Mouse (Mus musculus): ENCODE data around the gene Ranbp10. TPM values are rescaled to one million over a fixed set of nuclear protein-coding genes. Genes with fewer than 3 reads are reported as not detected.

The Ranbp10 gene
- total RNA-seq (2017), result 11.8 to 19.7 TPM (median 13.0 TPM) in 3 replicates

DNA sequence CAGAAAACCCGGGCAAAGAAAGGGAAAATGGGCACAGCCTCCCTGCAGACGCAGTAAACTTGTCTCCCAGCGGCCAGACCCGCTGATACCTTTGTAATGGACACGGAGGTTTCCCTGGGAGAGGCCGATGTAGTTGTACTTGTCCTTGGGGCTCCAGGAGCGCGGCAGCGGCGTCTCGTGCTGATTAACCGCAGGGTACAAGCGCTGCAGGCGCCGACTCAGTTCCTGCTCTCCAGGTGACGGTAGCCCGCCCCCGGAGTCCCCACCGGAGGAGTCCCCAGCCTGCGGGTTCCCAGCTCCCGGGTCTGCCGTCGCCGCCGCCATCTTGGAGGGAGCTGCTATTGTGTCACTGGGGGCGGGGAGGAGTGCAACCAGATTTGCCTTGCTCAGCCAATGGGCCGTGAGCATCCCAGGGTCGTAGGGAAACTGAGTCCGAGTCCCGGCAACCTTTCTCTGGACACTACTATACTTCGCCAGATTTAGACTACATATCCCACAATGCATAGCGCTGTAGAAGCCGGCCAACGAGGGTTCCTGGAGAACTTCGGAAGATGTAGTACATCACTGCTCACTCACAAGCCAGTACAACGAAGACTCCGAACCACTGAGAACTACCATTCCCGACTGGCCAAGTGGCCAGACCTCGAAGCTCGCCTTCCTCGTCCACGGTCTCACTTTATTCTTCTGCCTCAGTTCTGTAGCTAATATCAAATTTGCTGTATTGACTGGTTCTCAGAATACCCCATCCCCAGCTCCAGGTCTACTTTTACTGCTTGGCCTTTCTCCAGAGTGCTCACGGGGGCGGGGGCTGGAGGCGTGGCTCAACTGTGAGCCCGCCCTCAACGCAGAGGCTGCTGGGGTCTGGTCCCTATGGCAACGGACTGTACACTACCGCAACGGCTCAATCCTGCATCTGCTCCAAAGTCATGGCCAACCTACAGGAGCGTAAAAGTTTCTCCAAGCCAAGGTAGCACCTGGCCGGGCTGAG is at the start of gene Ranbp10, which contains the start of gene Tsnaxip1:
Ranbp10 (minus strand) TSS at position 490 of the 988 bp plus-strand sequence.
Tsnaxip1 (plus strand) TSS at position 871 of the 988 bp plus-strand sequence.
- peak; percentile 96 for ATAC-seq (replicated peaks; ENCODE audit: insufficient number of reproducible peaks, low FRiP score, low TSS enrichment, poor library complexity, severe bottlenecking)

DNA sequence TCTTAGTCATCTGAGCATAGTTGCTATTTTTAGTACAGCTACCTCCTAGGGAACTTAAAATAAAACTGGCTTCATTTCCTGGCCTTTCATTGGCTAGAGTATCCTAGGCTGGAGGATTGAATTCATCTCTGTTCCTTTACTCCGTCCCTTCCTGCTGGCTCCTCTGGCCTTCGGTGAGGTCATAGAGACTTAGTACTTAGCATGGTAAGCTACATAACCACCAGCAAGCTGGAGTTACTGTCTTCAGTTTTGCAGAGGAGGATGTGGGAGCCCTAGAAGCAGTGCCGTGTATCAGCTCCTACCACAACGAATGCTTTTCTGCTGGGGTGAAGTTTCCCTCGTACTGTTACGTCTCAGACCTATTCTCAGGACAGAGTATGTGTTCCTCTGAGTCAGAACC is 47.2 kb upstream of the Ranbp10 start:
- ATAC-seq (replicated peaks; ENCODE audit: insufficient number of reproducible peaks, low FRiP score, low TSS enrichment, poor library complexity, severe bottlenecking), result no peak

DNA sequence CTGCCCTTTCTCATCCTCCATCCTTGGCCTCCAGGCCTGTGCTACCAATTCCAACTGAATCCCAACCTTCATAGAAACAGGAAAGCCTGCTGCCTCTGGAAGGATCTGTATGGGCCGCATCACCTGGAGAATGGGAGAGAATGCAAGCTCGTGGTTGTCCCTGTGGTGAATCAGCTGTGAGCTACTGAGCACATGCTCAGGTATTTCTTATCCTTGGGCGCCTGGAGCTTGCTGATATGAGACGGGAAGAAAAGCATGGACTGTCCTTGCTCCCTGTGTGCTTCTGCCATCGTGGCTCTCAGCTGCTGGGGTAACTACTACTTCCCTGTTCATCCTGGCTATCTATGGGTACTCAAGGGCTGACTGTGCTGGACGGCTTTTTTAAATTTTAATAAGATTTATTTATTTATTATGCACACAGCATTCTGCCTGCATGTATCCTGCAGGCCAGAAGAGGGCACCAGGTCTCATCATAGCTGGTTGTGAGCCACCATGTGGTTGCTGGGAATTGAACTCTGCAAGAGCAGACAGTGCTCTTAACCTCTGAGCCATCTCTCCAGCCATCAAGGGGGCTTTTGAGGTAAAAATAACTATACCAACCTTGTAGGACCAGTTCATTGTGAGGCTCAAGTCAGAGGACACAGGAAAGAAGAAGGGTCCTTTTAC is 39.3 kb upstream of the Ranbp10 start:
- no peak for ATAC-seq (replicated peaks; ENCODE audit: insufficient number of reproducible peaks, low FRiP score, low TSS enrichment, poor library complexity, severe bottlenecking)

DNA sequence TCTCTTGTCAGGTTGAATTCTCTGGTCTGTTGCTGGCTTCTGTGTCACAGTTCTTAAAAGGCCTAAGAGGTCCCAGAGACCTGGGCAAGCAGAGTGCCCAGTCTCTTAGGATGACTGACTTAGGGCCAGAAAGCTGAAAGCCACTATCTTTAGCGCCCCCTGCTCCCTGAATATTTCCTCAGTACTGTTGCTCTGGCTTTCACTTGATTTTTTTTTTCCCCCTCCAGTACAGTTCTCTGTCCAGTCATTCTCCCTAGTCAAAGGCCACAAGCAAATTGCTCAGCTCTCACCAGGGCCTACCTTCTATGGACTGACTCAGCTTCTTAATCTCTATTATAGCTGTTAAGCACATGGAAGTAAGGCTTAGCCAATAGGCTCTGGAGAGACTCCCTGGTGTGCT is 34.8 kb upstream of the Ranbp10 start:
- no peak for ATAC-seq (replicated peaks; ENCODE audit: insufficient number of reproducible peaks, low FRiP score, low TSS enrichment, poor library complexity, severe bottlenecking)

DNA sequence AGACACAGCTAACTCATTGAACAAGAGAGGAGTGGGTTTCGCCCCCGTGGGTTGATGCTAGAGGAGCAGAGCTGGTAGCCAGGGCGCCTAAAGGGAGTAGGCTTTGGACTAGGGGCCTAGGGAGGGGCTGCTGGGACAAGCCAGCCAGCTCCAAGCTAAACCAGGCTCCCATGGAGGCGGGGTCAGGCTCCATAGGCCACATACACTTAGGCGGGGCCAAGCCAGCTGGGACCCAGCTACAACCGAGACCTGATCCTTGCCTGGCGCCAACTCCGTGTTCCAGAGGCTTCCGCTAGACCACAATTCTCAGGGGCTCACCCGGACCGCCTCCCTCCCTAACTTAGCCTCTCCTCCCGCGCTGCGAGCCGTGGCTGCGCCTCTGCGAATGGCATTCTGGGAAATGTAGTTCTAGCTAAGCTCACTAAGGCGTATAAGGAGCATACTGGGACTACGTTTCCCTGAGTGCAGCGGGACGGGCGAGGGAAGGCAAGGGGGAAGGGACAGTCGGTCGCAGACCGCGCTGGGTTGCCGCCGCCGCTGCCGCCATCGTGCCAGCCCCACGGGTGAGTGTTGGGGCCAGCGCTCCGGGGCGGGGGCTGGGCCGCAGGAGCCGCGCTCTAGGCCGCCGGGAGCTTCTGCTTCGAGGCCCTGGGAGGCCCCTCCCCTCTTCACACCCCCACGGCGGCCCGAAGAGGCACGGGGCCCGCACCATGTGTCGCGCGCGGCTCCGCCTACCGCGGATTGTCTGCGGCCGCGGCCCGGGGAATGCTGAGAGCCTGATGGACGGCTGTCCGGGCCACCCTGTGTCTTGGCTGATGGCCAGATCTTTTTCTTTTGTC is 33.2 kb upstream of the Ranbp10 start, which contains the start of gene Nutf2:
Nutf2 (plus strand) TSS at position 438 of the 839 bp plus-strand sequence.
- ATAC-seq (replicated peaks; ENCODE audit: insufficient number of reproducible peaks, low FRiP score, low TSS enrichment, poor library complexity, severe bottlenecking), result peak; percentile 95

DNA sequence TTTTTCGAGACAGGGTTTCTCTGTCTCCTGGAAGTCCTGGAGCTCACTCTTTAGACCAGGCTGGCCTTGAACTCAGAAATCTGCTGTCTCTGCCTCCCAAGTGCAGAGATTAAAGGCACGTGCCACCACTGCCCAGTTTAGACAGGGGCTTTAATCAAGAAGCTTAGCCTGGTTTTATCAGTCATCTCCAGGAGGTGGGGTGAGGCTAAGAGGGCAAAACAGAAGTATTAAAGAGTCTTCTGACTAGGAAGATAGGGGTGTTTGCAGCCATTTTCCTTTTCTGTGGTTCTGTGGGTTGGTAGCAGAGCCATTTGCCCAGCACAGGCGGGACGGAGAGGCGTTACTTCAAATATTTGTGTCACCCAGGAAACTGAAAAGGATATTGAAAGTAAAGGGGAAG is 32.2 kb upstream of the Ranbp10 start:
- no peak for ATAC-seq (replicated peaks; ENCODE audit: insufficient number of reproducible peaks, low FRiP score, low TSS enrichment, poor library complexity, severe bottlenecking)

DNA sequence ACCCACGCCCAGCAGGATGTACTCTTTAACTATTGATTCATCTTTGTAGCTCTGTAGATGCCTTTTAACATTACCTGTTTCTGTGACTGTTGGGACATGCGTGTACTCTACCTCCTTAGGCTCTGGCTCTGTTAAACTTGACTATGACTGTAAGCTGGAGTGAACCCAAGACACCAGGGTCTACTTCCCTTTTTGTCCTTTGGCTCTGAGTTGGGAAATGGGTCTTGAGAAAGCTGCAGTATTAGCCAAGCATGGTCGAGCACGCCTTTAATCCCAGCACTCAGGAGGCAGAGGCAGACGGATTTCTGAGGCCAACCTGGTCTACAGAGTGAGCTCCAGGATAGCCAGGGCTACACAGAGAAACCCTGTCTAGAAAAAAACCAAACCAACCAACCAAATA is 31.3 kb upstream of the Ranbp10 start:
- ATAC-seq (replicated peaks; ENCODE audit: insufficient number of reproducible peaks, low FRiP score, low TSS enrichment, poor library complexity, severe bottlenecking), result peak; percentile 49

DNA sequence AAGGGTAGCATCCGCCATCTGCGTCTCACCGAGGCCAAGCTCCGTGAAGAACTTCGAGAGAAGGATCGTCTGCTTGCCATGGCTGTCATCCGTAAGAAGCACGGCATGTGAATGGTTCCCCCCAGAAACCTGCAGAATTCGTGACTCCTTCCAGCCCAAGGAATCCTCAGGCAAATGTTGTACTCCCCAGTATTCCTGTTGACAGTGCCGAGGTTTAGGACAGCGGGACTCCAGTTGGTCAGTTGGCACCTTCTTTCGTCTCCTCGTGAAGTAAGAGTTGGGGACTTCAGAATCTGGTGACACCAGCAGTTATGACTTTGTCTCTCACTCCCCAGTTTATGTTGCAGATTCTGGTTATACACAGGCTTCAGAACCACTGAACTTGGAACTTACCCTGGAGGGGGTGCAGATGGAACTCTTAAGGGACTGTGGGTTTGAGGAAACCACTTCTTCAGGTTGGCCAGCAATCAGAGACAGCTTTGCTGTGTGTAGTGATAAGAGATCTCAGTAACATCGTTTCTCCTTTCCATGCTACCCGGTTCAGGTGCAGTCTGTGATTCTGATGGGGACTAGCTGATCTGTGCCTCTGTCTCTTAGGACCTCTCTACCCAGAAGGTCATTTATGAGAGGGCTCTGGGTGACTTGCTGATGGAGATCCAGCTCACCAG is 29.2 kb upstream of the Ranbp10 start:
- ATAC-seq (replicated peaks; ENCODE audit: insufficient number of reproducible peaks, low FRiP score, low TSS enrichment, poor library complexity, severe bottlenecking), result no peak

DNA sequence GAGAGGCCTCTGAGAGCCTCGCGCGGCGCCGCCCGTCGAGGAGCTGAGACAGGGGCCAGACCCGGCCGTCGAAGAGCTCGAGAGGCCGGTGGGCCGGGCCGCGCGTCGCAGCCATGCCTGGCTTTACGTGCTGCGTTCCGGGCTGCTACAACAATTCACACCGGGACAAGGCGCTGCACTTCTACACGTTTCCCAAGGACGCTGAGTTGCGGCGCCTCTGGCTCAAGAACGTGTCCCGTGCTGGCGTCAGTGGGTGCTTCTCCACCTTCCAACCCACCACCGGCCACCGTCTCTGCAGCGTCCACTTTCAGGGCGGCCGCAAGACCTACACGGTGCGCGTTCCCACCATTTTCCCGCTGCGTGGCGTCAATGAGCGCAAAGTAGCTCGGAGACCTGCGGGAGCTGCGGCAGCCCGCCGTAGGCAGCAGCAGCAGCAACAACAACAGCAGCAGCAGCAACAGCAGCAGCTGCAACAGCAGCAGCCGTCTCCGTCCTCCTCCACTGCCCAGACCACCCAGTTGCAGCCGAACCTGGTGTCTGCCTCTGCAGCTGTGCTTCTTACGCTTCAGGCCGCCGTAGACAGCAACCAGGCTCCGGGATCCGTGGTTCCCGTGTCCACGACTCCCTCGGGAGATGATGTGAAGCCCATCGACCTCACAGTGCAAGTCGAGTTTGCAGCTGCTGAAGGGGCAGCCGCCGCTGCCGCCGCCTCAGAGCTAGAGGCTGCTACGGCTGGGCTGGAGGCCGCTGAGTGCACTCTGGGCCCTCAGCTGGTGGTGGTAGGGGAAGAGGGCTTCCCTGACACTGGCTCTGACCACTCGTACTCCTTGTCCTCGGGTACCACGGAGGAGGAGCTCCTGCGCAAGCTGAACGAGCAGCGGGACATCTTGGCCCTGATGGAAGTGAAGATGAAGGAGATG is 28.4 kb upstream of the Ranbp10 start:
- ATAC-seq (replicated peaks; ENCODE audit: insufficient number of reproducible peaks, low FRiP score, low TSS enrichment, poor library complexity, severe bottlenecking), result no peak

DNA sequence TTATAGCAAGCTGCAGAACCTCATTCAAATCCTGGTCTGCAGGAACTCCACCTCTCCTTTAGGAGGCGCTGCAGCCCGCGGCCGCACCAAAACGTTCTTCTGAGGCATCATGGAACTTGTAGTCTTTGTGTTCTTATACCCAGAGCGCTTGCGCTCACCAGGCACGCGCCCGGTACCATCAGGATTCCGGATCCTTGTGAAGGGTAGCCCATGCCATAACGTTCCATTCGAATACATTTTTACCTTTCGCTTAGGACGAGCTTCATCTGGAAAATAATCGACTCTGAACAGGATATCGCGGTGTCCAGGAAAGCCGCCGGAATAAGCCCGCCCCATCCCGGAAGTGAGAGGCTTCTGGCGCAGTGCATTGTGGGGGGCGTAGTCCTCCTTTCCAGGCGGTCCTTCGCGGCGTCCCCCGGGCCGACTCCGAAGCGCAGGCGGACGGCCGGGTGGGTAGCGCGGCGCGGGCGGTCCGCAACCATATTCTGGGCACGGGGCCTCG is 27.6 kb upstream of the Ranbp10 start, which contains the start of gene Thap11:
Thap11 (plus strand) TSS at position 418 of the 502 bp plus-strand sequence.
- ATAC-seq (replicated peaks; ENCODE audit: insufficient number of reproducible peaks, low FRiP score, low TSS enrichment, poor library complexity, severe bottlenecking), result peak; percentile 73

DNA sequence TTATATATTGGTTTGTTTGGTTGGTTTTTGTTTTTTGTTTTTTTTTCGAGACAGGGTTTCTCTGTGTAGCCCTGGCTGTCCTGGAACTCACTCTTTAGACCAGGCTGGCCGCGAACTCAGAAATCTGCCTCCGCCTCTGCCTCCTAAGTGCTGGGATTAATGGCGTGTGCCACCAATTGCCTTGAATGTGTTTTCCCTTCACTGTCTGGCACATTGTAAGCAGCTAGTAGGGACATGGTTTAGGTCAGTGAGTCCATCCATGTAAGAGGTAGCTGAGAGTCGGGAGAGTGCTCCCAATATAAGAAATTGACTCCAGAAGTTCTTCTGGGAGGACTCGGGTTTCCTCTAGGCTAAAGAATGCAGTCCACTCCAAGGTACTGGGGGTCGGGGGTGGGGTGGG is 27.2 kb upstream of the Ranbp10 start:
- ATAC-seq (replicated peaks; ENCODE audit: insufficient number of reproducible peaks, low FRiP score, low TSS enrichment, poor library complexity, severe bottlenecking), result no peak

DNA sequence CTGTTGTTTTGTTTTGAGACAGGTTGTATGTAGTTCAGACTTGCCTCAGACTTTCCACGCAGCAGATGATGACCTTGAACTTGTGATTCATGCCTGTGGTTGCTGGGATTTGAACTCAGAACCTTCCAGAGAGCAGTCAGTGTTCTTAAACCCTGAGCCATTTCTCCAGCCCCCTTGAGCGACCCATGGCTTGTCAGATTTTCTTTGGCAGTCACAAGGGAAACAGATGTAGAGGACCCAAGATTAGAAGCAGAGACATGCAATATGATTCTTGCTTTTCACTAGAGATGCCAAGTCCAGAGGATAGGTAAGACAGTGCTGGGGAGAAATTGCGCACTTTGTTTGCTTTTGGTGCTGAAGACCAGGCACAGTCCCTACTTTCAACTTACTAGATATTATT is 26.0 kb upstream of the Ranbp10 start, which contains the start of gene Cenpt:
Cenpt (minus strand) TSS at position 101 of the 400 bp plus-strand sequence.
- ATAC-seq (replicated peaks; ENCODE audit: insufficient number of reproducible peaks, low FRiP score, low TSS enrichment, poor library complexity, severe bottlenecking), result no peak

DNA sequence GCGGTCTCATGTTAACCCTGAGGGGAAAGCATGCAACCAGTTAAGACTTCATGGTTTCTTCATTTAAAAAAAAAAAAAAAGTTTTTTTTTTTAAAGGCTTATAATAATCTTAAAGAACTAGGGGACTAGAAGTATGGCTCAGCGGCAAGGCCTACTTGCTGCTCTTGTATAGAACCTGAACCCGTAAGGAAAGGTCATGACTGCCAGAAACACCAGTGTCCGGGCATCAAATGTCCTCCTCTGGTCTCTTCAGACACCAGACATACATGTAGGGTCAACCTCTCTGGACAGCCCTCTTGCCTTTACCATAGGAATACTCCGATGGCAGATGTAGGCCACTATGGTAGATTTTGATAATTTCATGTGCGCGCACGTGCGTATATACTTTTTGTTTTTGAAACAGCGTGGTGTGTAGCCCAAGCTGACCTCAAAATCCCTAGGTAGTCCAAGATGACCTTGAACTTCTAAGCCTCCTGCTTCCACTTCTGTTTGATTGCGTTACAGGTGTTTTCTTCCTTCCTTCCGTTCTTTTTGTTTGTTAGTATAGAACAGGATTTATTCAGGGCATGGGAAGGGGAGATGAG is 25.1 kb upstream of the Ranbp10 start:
- ATAC-seq (replicated peaks; ENCODE audit: insufficient number of reproducible peaks, low FRiP score, low TSS enrichment, poor library complexity, severe bottlenecking), result no peak

DNA sequence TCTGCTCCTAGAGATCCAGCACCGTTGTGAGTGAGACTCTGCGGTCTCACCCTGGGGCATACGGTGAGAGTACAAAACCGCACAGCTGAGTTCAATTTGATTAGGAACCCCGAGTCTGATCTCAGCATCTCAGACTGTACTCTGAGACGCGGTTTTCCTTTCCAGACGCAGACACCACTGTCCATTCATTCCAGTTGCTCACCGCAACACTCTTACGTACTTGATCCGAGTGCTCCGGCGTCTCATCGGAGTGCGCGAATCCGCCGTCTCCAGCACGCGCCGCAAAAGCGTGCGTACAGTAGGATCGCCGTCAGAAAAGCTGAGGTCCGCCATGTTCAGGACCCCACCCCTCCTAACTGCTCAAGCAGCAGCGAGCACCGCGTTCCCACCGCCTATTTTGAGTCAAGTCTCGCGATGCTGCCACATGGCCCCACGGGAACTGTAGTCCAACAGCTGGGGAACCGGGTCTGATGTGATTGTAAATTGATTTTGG is 24.5 kb upstream of the Ranbp10 start:
- ATAC-seq (replicated peaks; ENCODE audit: insufficient number of reproducible peaks, low FRiP score, low TSS enrichment, poor library complexity, severe bottlenecking), result peak; percentile 67

DNA sequence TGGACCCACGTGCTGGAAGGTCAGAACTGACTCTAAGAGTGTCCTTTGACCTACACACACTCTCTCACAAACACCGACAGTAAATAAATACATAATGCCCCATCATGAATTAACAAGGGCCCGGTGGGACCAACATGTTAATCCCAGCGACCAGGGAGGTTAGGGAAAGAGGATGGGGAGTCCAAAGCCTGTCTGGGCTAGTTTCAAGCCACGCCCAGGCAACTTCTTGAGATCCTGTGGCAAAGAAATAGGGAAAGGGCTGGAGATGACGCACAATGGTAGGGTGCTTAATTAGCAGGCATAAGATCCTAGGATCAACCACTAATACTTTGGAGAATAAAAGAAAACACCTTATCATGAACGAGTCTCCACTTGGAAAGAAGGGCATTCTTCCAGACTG is 23.5 kb upstream of the Ranbp10 start:
- no peak for ATAC-seq (replicated peaks; ENCODE audit: insufficient number of reproducible peaks, low FRiP score, low TSS enrichment, poor library complexity, severe bottlenecking)

DNA sequence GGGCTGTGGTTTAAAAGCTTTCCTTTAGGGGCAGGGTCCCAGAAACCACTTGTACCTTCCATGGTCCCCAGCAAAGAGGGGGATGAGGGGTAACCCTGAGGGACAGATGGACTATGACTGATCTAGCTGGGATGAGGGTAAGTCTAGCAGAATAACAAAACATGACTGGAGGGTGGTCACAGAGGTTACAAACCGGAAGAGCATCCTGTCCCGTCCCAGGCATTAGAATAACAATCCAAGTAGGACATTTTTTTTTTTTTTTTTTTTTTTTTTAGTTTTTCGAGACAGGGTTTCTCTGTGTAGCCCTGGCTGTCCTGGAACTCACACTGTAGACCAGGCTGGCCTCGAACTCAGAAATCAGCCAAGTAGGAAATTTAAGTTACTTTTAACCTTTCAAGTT is 22.9 kb upstream of the Ranbp10 start:
- no peak for ATAC-seq (replicated peaks; ENCODE audit: insufficient number of reproducible peaks, low FRiP score, low TSS enrichment, poor library complexity, severe bottlenecking)

All from monocyte, adult 5-6 weeks (primary cell).